Mouse (Mus musculus): ENCODE results near the gene Sdf2. TPM values are rescaled to one million over a fixed set of nuclear protein-coding genes. Genes with fewer than 3 reads are reported as not detected.
A peak's percentile ranks its signal among the peaks of the same experiment; 100 is the strongest.
"Not testable (repeated sequence)": the region's sequence is repeated elsewhere in the genome, so short reads cannot be mapped to it uniquely, and the experiment has no call there.

Sdf2 gene
- polyA plus RNA-seq, 1 experiment from 2014 or later = 56.2 TPM

DNA sequence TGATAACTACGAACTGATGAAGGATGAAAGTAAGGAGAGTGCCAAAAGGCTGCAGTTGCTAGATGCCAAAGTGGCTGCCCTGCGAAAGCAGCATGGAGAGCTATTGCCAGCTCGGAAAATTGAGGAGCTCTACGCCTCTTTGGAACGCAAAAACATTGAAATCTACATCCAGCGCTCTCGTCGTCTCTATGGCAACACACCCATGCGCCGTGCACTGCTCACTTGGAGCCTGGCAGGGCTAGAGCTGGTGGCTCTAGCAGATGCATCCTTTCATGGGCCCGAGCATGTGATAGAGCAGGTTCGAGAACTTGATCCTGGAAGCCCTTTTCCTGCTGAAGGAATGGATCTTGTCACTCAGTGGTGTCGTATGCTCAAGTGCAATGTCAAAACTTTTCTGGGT lies 26.4 kb downstream of the Sdf2 start:
- 91% methylated on average over 13 of the region's 13 CpGs for WGBS
- Histone ChIP-seq H3K9ac (no peak overlapping the region), H3K4me1 (no peaks in the 10 kb centered on the region), H3K4me3 (no peak overlapping the region), H3K36me3 (peaks cover 87% of the 10 kb centered on the region), H3K4me2 (replicated peaks) (no peak overlapping the region), H3K27me3 (no peaks in the 10 kb centered on the region), H3K27ac (no peak overlapping the region), H3K9me3 (no peaks in the 10 kb centered on the region)
- no peak for ATAC-seq (ENCODE audit: insufficient number of reproducible peaks, insufficient read depth, low FRiP score, low TSS enrichment)

DNA sequence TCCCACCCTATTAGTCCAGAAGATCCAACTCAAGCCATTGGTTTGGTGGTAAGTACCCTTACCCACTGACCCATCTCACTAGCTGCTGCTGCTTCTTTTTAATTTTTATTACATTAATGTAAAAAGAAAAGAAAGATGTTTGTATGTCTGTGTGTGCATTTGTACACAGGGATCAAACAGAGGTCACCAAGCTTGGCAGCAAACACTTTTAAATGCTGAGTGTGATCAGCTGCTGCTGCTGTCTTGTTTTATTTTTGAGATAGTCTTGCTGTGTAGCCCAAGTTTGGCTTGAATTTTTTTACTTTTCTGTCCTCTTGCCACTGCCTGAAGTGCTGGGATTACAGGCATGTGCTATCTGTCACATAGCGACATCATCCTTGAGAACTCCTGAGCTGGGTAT lies 30.1 kb downstream of the Sdf2 start:
- H3K27me3 ChIP-seq = no peaks in the 10 kb centered on the region
- no peak overlapping the region for H3K4me3 ChIP-seq
- H3K36me3 ChIP-seq = peaks cover 92% of the 10 kb centered on the region
- H3K4me2 ChIP-seq (replicated peaks) = no peak overlapping the region
- H3K9ac ChIP-seq = no peak overlapping the region
- 97% methylated on average over 1 of the region's 1 CpGs for WGBS
- H3K9me3 ChIP-seq = no peaks in the 10 kb centered on the region
- ATAC-seq (ENCODE audit: insufficient number of reproducible peaks, insufficient read depth, low FRiP score, low TSS enrichment) = no peak
- H3K27ac ChIP-seq = no peak overlapping the region
- no peaks in the 10 kb centered on the region for H3K4me1 ChIP-seq

DNA sequence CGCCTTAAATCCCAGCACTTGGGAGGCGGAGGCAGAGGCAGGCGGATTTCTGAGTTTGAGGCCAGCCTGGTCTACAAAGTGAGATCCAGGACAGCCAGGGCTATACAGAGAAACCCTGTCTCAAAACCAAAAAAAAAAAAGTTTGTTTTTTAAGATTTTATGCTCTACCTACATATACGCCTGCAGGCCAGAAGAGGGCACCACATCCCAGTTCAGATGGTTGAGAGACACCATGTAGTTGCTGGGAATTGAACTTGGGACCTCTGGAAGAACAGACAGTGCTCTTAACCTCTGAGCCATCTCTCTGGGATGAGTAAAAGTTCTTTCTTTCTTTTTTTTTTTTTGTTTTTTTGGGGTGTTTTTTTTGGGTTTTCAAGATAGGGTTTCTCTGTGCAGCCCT lies 30.6 kb downstream of the Sdf2 start:
- ATAC-seq (ENCODE audit: insufficient number of reproducible peaks, insufficient read depth, low FRiP score, low TSS enrichment) = not testable (repeated sequence)
- peaks cover 89% of the 10 kb centered on the region for H3K36me3 ChIP-seq
- WGBS = 98% methylated on average over 4 of the region's 4 CpGs

DNA sequence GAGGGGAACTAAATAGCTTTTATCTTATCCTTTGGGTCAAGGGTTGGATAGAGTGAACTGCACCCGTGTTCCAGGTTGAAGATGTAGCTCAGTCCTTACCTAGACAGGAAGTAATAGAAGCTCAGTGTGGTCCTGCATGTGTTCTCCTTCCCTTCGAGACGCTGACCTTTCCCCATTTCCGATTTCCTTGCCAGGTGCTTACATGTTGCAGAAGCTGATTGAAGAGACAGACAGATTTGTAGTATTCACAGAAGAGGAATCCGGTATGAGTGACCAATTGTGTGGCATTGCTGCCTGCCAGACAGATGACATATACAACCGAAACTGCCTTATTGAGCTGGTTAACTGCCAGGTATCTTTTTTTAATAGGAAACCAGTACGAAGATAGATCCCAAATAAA lies 33.3 kb downstream of the Sdf2 start:
- ATAC-seq (ENCODE audit: insufficient number of reproducible peaks, insufficient read depth, low FRiP score, low TSS enrichment) = no peak
- Histone ChIP-seq H3K36me3 (peaks cover 87% of the 10 kb centered on the region), H3K4me2 (replicated peaks) (no peak overlapping the region), H3K4me3 (no peak overlapping the region), H3K27ac (no peak overlapping the region), H3K9ac (no peak overlapping the region), H3K27me3 (no peaks in the 10 kb centered on the region), H3K9me3 (no peaks in the 10 kb centered on the region), H3K4me1 (no peaks in the 10 kb centered on the region)
- WGBS = 89% methylated on average over 7 of the region's 7 CpGs

More for the DNA sequence above, 30.6 kb downstream of the Sdf2 start:
- H3K4me1 ChIP-seq; H3K9me3 ChIP-seq; H3K27ac ChIP-seq; H3K9ac ChIP-seq; H3K4me2 ChIP-seq (replicated peaks); H3K27me3 ChIP-seq; H3K4me3 ChIP-seq: not testable (repeated sequence)

DNA sequence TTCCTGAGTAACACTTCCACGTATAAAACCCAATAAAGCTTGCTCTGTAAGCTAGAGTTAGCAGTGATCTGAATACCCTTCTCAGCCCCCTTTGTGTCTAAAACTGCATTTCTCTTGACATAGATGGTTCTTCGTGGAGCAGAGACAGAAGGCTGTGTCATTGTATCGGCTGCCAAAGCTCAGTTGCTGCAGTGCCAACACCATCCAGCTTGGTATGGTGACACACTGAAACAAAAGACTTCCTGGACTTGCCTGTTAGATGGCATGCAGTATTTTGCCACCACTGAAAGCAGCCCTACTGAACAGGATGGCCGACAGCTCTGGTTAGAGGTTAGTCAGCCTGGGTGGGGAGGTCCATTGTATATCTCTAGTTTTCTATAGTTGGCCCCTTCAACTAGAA lies 34.0 kb downstream of the Sdf2 start:
- no peak overlapping the region for H3K4me2 ChIP-seq (replicated peaks)
- peaks cover 87% of the 10 kb centered on the region for H3K36me3 ChIP-seq
- no peak overlapping the region for H3K27ac ChIP-seq
- no peak for ATAC-seq (ENCODE audit: insufficient number of reproducible peaks, insufficient read depth, low FRiP score, low TSS enrichment)
- H3K4me1 ChIP-seq = no peaks in the 10 kb centered on the region
- 95% methylated on average over 4 of the region's 4 CpGs for WGBS
- no peak overlapping the region for H3K4me3 ChIP-seq
- H3K9ac ChIP-seq = no peak overlapping the region
- H3K27me3 ChIP-seq = no peaks in the 10 kb centered on the region
- H3K9me3 ChIP-seq = no peaks in the 10 kb centered on the region

DNA sequence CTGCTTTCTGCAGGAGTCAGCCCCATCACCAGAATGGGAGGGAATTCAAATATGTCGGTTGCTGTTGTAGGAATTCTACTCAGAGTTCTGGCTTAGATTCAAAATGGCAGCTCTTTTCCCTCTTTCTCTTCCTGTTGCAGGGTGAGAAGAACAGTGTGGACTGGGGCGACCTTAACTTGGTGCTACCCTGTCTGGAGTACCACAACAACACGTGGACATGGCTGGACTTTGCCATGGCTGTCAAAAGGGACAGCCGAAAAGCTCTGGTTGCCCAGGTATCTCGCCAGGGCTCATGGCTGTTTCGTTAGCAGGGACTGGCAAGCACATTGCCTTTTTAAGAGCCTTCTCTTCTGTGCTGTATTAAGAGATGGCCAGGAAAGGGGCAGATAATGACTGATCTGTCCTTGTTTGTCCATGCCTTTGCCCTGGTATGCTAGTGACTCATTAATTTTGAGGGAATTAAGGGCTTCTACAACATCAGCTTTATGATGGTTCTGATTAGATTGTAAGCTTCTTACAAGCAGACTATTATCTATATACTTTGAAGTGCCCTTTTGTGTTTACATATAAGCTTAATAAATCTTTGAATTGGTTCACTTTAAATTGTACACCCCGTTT lies 43.7 kb downstream of the Sdf2 start:
- no peak overlapping the region for H3K27ac ChIP-seq
- no peak overlapping the region for H3K4me3 ChIP-seq
- no peak for ATAC-seq (ENCODE audit: insufficient number of reproducible peaks, insufficient read depth, low FRiP score, low TSS enrichment)
- 92% methylated on average over 7 of the region's 7 CpGs for WGBS
- H3K4me2 ChIP-seq (replicated peaks) = no peak overlapping the region
- H3K9ac ChIP-seq = no peak overlapping the region
- H3K36me3 ChIP-seq = peaks cover 69% of the 10 kb centered on the region
- H3K4me1 ChIP-seq = no peaks in the 10 kb centered on the region
- H3K9me3 ChIP-seq = no peaks in the 10 kb centered on the region
- H3K27me3 ChIP-seq = no peaks in the 10 kb centered on the region

DNA sequence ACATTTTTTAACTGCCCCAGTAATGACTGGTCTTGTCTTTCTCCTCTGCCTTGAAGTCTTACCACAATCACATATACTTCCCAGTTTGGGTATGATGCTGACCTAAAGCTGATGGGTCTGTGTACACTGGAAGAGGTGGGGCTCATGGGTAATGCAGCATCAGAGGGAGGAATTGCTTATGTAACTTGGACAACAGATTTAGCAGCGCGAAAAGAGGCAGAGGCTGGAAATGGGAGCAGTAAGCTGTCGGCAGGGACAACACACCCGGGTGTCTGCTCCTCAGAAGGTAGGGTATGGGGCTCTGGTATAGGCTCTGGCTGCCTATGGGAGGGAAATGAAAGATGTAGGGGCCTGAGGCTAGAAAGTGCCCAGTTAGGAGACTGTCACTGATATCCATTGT lies 45.1 kb downstream of the Sdf2 start, which contains the start of gene BC030499:
Gene BC030499, plus strand, starts transcription at position 188 of the 400 bp plus-strand sequence.
- Histone ChIP-seq H3K4me1 (no peaks in the 10 kb centered on the region), H3K9ac (no peak within 1 kb of the TSS), H3K27ac (no peak within 1 kb of the TSS), H3K36me3 (peaks cover 61% of the 10 kb centered on the region), H3K9me3 (no peaks in the 10 kb centered on the region), H3K4me3 (no peak within 1 kb of the TSS), H3K4me2 (replicated peaks) (no peak within 1 kb of the TSS), H3K27me3 (no peaks in the 10 kb centered on the region)
- 93% methylated on average over 4 of the region's 4 CpGs for WGBS
- no peak for ATAC-seq (ENCODE audit: insufficient number of reproducible peaks, insufficient read depth, low FRiP score, low TSS enrichment)

DNA sequence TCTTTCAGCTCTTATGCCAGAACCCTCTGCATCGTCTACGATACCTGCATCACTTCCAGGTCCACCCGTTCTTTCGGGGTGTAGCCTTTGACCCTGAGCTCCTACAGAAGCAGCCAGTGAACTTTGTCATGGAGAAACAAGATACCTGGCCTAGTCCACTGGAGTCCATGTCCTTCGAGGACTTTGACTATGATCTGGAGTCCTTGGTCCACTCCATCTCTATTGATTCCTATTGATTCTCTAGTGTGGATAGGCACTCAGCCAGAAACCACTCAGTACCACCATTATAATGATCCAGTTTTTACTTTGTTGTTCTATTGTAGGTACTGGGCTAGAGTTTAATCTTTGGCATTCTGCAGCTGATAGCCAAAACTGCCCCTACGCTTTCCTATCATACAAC lies 49.0 kb downstream of the Sdf2 start:
- Histone ChIP-seq H3K9me3 (no peaks in the 10 kb centered on the region), H3K27ac (no peak overlapping the region), H3K27me3 (no peaks in the 10 kb centered on the region), H3K36me3 (peaks cover 28% of the 10 kb centered on the region), H3K4me1 (no peaks in the 10 kb centered on the region), H3K4me2 (replicated peaks) (no peak overlapping the region), H3K4me3 (no peak overlapping the region), H3K9ac (no peak overlapping the region)
- no peak for ATAC-seq (ENCODE audit: insufficient number of reproducible peaks, insufficient read depth, low FRiP score, low TSS enrichment)
- 94% methylated on average over 6 of the region's 6 CpGs for whole genome bisulfite sequencing

DNA sequence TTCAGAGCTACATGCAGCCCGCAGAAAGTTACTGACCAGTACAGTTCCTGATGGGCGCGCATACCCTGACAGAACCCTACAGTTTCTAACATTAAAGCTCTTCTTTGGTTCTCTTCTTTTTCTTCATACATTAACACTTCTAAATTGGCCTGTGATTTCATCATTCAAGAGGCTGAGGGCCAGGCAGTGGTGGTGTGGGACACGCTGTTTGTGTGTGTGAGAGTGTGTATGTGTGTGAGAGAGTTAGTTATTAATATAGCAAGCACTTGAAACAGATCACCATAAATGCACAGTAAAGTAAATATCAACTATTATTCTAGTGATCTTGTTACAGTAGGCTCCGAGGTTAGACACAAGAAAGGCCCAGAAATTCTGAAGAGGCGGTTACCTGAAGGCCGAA lies 55.4 kb downstream of the Sdf2 start:
- peak overlapping the region; percentile 63 for H3K4me2 ChIP-seq (replicated peaks)
- H3K4me1 ChIP-seq = peaks cover 7% of the 10 kb centered on the region
- H3K9me3 ChIP-seq = no peaks in the 10 kb centered on the region
- peak overlapping the region; percentile 74 for H3K4me3 ChIP-seq
- peak overlapping the region; percentile 44; the same call in 1 of the 2 replicates for H3K9ac ChIP-seq
- WGBS = 61% methylated on average over 7 of the region's 7 CpGs
- peak overlapping the region; percentile 76 for H3K27ac ChIP-seq
- H3K36me3 ChIP-seq = peaks cover 16% of the 10 kb centered on the region
- ATAC-seq (ENCODE audit: insufficient number of reproducible peaks, insufficient read depth, low FRiP score, low TSS enrichment) = no peak
- H3K27me3 ChIP-seq = no peaks in the 10 kb centered on the region

DNA sequence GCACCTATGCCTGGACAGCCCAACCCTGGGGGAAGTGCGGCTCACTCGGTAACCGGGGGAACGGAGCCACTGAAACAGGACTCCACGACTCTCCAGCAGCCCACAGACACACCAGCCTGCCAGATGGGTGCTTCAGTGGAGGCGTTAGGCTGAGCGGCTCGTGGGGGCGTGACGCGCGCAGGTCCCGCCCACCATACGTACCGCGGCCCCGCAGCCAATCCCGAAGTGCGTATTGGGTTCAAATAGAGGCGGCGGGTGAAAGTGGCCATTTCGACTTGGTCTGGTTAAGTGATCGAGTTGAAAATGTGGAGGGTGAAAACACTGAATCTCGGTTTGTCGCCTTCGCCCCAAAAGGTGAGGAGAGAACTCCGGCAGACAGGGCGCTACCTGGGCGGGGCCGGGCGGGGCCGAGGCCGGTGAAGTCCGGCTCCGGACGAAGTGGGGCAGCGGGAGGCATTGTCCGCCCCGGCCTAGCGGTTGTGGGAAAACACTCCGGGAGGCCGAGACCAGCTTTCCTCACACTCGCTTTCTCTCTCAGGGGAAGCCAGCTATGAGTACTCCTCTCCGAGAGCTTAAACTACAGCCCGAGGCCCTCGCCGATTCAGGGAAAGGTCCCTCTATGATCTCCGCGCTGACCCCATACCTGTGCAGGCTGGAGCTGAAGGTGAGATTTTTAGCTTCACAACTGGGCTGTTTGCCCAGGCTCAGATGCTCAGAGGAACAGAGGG lies 56.0 kb downstream of the Sdf2 start, which contains the start of gene Spag5:
Gene Spag5, plus strand, starts transcription at position 173 of the 728 bp plus-strand sequence.
- Histone ChIP-seq H3K4me1 (peaks cover 8% of the 10 kb centered on the region), H3K4me2 (replicated peaks) (peak within 1 kb of the TSS; percentile 63), H3K4me3 (peak within 1 kb of the TSS; percentile 74), H3K27ac (peak within 1 kb of the TSS; percentile 76), H3K9me3 (no peaks in the 10 kb centered on the region), H3K9ac (peak within 1 kb of the TSS; percentile 64), H3K36me3 (peaks cover 16% of the 10 kb centered on the region), H3K27me3 (no peaks in the 10 kb centered on the region)
- under 1% methylated on average over 49 of the region's 49 CpGs for WGBS
- ATAC-seq (ENCODE audit: insufficient number of reproducible peaks, insufficient read depth, low FRiP score, low TSS enrichment) = peak; percentile 100
